Mouse (Mus musculus): ENCODE results near the gene Tenm4.

The Tenm4 gene

DNA sequence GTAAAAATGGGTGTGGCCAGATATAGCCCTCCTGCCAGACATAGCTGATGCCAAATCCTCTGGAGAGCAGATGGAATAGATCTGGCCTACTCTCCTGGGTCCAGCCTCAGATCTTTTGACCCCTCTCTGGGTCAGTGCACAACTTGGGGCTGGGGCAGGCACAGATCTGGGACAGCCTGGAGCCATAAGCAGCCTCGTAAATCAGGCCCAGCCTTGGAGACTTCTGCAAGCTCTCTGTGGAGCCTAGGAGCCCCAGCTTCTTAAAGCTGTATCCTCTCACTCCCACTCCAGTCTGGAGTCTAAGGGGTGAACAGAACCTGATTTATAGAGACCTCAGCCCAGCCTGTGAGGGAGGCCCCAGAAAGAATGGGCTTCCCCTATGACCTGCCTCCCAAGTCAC, 354.3 kb downstream of the Tenm4 start:
- DNase-seq (ENCODE audit: low spot score in 2 of 2), result no peak

DNA sequence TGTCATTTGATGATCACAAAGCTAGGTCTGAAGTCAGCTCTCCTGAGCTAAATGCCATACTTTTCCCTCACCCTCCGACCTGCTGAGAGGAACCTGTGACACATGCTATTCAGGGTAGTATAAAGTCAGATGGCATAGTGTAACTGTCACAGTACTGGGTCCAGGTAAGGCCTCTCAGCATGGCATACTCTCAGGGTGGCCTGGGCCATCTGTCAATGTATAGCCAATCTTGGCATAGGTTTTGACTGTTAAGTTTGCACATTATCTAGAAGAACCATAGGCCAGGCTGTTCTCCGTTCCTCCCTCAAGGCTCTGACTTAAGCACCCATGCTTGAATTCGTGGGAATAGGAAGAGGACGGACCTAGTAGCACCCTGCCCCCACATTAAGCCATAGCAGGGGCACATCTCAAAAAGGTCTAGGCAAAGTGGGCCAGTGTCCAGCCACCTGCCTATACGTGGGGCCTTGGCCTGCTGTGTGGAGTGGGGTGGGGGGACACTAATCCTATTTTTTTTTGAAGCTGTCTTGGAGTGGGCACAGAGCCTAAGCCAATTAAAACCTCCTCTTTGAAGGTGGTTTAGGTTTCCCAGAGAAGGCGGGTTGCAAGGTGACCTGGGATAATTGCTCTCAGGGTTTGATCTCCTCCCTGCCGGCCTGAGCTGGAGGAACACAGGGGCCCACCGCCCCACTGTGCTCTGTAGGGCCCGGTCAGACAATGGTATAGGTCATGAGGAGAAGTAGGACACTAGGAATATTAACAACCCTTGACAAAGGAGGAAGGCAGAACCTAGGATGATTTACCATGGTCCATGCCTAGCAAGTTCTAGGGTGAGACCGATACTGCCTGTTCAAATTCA, 359.8 kb downstream of the Tenm4 start:
- no peak for DNase-seq (ENCODE audit: low spot score in 2 of 2)

DNA sequence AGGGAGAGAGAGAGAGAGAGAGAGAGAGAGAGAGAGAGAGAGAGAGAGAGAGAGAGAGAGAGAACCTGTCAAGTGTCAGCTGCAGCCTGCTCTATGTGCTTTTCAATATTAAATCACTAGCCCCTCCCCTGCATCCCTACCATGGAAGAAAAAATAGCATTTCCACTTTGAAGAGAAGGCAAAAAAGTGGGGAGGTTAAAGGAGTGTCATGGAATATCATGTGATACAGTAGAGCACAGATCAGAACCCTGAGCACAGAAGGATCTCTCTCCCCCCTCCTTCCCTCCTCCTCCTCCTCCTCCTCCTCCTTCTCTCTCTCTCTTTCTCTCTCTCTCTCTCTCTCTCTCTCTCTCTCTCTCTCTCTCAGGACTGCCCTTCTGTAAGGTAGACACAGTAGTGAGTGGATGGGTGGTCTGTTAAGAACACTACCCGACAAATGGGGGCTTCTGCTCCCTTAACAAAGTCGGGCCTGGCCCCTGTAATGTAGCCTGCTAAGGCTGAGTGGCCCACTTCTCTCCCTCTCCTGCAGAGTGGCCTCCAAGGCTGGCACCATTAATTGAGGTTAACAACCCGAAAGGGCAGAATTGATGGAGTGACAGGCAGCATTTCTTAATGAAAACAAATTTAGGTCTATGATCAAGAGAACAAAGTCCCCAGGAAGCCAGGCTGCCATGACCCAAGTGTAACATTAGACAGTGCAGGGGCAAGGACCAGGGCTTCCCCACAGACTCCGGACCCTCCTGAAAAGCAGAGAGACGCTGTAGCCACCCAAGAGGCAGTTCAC, 361.1 kb downstream of the Tenm4 start:
- DNase-seq (ENCODE audit: low spot score in 2 of 2), result no peak

DNA sequence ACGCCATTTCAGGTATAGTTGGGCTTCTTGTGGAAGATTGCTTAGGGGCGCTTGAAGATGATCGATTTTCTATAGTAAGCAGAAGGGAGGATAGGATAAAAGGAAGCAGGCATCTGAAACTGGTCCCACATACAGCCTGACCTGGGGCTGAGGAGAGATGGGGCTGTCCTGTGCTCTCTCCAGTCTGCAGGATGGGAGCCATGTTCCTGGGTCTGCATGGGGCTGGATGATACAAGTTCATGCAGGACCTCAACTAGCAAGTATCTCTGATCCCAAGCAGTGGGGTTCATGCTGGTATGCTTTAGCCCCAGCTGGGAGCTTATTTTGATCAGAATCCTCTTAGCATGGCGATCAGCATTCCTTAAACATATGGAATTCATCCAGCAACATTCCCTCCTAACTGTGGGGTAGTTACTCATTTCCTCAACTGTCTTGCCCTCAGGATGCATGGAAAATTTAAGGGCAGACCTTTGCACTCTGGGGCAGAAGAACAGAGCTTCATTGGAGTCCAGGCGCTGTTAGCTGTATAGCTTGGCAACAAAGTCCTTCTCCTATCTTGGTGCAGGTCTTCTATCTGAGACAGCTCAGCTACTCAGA, 361.9 kb downstream of the Tenm4 start:
- no peak for DNase-seq (ENCODE audit: low spot score in 2 of 2)

DNA sequence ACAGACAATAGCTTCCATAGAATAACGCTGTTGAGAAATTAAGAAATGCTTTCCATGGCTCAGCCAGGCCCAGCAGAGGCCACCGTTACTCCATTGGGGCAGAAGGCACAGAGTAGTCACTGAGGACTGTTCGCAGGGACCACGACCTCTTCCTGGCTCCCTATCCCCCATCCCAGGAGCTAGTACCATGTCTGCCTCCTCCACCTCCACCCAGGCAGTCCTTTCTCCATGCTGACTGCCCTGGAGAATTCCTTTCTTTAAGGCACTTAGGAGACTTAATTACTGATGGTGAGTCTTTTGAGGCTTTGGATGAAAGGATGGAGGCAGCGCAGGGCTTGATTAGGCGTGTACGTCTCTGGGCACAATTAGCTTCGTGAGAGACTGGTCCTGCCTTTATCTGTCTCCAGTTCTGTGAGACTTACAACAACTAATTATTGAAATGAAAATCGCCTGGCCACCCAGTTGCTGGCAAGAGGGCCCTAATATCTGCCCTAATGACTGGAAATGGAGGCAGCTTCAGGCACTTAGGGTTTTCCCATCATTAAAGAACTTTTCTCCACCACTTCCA, 365.4 kb downstream of the Tenm4 start:
- no peak for DNase-seq (ENCODE audit: low spot score in 2 of 2)

DNA sequence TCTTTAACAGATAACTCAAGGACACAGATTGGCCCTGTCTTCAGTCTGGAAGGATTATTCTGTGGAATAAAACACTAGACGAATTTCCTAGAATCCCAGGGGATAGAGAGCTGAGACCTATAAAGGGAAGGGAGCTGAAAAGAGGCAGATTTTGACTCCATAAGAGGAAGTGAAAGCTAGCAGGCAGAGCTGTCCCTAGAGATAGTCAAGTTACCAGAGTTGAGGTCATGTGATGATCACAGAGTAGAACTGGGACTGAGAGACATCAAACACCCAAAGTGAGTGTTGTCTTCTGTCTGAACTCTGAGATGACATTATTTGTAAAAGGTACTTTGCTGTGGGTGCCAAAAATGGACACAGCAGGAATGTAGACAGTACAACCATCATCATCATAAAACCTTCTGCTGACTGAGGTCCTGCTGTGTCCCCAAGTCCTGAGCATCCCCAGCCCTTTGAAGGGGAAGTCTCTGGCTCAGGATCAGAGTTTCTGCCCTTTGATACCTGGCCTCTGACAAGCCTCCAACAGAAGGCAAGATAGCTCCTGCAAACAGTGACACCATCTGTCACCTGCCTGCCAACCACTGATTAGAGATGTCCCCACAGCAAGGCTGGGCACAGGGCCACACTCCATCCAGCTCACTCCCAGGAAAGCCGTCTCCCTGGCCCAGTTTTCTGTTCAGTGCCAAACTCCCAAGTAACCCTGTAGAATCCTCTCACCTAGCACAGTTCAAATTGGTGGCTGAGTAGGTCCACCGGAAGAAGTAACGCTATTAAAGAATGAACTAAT, 368.4 kb downstream of the Tenm4 start:
- no peak for DNase-seq (ENCODE audit: low spot score in 2 of 2)

DNA sequence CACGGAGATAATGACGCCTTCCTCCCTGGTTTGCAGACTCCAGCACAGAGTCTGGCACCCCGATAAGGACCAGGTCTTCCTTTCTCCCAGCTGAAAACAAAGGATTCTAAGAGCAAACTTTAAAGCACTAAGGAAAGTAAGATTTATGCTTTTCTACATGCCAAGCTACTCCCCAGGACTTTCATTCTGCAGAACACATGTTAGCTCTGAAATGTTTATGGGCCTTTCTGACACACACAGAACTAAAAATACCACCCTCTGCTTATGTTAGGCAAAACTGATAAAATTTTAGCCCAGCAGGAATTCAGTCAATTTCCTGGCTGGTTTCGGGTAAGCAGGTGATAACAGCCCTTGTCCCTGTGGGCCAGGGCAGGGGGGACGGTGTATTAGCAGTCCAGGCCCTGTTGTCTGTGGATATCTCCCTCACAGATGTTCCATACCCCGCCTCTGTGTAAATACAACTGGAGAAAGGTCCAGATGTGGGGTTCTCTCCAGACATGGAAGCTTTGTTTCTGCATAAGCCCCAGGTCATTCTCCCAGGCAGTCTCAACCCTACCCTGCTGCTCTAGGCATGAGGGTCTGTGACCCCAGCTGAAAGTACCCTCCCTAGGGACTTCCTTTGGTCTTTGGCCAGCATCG, 369.5 kb downstream of the Tenm4 start:
- no peak for DNase-seq (ENCODE audit: low spot score in 2 of 2)

DNA sequence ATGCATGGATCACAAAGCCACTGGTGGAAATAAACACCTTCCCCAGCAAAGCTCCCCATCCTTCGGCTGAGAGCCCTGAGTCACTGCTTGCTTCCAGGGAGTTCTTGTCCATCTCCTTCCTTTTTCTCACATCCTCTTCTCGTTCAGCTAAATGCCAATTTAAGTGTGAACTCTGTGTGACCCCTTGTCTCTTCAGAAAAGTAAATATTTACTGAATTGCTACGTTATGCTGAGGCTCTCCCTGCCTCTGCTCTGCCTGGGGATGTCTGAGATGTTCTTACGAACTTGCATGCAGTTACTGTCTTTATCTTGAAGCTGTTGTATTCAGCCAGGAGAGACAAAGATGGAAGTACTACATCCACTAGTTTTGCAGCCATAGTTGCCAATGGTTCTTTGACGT, 374.9 kb downstream of the Tenm4 start:
- no peak for DNase-seq (ENCODE audit: low spot score in 2 of 2)

DNA sequence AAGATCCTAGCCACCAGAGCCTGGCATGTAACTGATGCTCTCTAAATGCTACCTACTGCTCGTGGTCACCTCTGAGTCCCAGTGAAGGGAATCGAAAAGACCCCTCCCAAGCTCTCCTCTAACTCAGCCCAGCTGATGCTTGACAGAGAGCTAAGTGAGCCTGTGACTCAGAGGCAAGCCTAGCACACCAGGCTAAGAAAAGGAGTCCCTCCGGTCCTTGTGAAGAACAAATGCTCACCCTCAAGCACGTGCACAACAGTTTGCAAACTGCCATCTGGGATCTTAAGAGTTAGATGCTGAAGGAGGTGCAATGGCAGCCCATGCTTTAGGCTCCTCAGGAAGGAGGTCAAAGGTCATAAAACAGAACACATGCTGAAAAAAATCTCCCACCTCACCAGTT, 380.8 kb downstream of the Tenm4 start:
- DNase-seq (ENCODE audit: low spot score in 2 of 2), result no peak

DNA sequence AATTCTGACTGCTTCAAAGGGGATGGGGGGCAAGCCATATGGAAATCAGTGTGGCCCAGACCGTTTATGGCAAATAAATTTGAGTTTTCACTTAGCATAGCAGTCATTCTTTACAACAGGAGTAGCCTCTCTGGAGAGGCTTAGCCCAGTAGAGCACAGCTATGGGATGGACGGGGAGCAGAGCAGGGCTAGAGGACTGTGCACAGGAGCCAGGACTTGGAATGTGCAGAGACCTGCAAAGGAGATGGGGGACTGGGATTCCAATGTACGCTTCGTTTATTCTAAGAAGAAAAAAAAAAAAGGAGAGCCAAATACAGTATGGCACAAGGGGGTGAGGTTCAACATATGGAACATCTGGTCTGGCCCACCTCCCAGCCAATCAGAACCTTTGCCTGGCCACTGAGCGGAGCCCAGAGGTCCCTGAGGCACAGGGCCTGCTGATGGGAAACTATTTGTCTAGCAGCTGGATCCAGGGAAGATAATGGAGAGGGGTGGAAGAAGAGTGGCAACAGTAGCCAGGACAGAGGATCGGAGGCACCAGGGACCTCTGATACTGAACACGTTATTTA, 381.3 kb downstream of the Tenm4 start:
- no peak for DNase-seq (ENCODE audit: low spot score in 2 of 2)

DNA sequence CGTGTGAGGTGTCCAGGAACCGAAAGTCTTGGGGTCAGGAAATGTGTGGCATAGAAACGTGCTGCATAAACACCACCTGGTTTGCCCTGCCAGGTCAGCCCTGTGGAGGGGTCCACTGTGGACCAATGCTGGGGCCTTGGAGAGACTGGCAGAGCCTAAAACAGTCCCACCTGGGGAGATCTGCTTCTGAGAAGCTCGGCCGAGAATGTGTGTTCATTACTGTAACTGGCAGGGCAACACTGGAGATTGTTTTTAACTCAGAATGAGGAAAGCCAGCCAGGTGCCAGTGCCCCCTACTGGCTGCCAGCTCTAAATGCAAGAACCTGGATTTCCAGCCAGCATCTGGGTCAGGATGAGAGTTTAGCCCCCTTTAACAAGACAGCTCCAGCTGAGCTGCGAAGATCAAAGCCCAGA, 383.2 kb downstream of the Tenm4 start:
- DNase-seq (ENCODE audit: low spot score in 2 of 2), result no peak

DNA sequence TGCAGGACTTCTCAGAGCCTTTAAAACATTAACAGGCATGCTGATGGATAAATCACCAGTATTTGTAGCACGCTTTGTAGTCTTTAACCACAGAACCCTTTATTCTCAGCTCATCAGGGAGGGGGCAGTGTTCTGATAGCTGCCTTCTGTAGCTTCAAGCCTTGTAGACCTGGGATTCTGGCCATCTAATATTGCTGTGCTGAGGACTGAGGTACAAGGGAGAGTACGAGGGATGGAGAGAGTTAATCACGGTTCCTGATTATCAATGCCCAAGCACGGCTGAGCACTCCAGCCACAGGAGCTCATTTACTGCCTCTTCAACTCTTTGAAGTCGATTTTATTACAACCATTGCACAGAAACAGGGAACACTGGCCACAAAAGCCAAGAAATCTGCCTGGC, 384.2 kb downstream of the Tenm4 start:
- no peak for DNase-seq (ENCODE audit: low spot score in 2 of 2)

DNA sequence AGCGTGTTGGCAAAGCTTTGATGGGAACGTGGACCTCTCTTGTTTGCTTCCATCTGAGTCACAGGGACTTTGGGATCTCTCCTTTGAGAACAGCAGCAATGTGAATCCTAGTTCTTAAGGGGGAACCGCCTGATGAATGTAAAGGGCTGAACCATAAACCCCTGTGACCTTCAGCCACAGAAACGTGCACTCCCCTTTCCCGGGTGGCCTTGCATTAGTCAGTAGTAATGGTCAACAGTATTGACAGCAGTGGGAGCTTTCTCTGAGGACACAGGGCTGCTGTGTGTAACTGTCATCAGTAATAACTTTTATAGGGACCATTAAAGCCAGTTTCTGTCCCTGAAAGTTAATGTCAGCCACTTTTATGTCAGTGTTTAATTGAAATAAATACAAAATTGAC, 385.7 kb downstream of the Tenm4 start:
- DNase-seq (ENCODE audit: low spot score in 2 of 2), result no peak

DNA sequence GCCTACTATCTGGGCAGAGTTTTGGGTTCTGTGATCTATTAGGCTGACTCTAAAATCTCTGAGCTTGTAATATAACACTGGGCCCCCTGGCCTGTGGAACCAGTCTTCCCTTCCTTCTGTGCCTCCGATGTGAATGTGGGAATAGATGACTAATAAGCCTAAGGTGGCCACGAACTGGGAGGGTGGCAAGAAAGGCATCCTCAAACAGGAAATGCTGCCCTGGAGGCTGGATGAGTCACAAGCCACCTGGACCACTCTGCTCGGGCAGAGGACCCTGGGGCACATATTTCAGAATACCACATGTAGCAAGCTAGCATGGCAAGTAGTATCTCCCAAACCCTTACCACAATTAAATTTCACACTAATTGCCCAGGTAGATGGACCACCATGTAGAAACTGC, 391.8 kb downstream of the Tenm4 start:
- DNase-seq (ENCODE audit: low spot score in 2 of 2), result no peak

DNA sequence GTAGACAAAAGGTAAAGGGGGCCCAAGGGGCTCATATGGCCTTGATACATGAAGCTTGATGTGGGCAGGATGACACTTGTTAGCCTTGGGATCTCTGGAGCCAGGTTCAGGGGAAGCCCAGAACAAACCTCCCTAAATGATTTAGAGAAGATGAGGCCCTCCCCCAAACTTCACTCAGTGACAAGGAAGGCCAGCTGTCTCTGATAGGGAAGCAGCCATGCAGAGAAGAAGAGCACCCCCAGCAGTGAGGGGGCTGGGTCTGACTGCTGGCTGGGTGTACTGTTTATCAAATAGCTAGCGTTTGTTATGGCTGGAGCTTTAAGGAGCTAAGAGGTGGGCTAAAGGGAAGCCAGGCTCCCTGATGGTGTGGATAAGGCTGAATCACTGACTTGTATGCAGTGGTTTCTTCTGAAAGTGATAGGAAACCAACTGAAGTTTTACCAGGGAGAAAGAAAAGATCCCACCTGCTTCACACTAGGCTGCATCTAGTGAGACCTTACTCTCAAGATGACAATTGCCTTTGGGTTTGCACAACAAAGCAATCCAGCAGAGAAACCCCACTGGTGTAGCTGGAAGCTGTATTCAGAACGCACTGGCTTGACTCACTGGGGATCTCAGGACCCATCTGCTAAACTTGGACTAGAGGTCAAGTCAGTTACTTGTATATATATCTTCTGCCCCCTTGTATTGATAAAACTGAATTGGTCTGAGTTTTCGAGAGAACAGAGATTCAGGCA, 392.5 kb downstream of the Tenm4 start:
- no peak for DNase-seq (ENCODE audit: low spot score in 2 of 2)

DNA sequence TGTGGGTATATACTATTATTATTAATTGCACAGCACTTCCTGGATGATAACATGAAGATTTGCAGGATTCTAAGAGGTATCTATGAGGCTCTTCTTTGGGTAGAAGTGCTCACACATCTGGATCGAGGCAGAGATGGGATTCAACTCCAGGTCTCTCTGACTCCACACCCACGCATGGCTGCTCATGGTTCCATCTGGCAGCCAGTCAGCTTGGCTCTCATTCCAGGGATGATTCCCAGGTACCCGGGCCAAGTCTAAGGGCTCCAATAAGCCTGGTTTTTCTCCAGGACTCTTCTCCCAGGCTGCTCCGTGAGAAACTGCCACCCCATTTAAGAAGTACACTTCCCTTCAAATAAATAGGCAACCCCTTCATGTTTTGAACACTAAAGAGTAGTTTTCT, 394.8 kb downstream of the Tenm4 start:
- DNase-seq (ENCODE audit: low spot score in 2 of 2), result peak; percentile 42 to 67

DNA sequence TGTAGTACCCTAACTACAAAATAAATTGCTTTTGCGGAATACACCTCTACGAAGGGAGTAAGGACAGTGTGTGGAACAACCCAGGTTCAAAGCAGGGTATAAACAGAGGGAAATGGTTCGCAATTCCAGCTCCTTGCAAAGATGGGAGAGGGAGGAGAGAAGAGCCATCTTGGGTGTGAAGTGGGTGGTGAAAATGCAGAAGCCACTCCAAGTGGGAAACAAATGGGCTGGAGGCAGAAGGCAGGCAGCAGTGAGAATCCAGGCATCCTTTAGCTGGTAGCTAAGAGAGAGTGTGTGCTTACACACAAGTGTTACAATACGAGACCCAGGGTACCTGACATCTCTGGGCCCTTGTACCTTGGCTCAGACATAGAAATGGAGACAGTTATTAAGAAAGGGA, 395.2 kb downstream of the Tenm4 start:
- DNase-seq (ENCODE audit: low spot score in 2 of 2), result no peak

DNA sequence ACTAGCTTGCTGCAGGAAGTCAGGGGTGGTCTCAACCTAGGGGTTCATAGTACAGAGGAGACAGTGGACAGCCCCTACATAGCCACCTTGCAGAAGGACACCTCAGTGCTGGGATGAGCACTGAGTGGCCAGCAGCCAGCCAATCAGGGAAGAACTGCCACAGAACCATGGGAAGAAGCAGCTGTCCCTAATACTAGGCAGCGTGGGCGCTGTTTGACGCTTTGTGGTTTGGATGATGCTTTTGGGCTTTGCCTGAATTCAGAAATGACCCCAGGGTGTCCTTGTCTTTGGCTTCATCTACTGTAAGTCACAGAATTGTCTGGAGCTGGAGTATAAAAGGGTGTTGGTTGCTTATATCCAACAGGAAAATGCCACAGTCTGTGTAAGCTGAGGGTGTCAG, 397.0 kb downstream of the Tenm4 start:
- DNase-seq (ENCODE audit: low spot score in 2 of 2), result no peak

DNA sequence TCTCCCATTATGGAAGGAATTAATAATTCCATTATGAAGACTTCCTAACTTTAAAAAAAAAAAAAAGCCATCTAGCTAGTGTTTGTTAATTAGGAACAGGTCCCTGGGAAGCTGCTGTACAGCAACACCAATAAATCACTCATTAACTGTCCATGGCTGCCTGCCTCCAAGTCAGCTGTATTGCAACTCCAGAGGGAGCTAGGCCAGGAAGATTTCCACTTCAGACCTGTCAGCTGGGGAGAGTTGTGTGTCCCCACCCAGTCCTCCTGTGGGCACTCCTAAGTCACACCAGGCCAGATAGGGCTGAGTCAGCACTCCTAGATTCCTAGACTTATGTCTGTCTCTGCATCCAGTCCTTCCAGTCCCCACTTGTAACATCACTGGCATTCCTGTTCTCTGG, 399.9 kb downstream of the Tenm4 start:
- DNase-seq (ENCODE audit: low spot score in 2 of 2), result no peak

DNA sequence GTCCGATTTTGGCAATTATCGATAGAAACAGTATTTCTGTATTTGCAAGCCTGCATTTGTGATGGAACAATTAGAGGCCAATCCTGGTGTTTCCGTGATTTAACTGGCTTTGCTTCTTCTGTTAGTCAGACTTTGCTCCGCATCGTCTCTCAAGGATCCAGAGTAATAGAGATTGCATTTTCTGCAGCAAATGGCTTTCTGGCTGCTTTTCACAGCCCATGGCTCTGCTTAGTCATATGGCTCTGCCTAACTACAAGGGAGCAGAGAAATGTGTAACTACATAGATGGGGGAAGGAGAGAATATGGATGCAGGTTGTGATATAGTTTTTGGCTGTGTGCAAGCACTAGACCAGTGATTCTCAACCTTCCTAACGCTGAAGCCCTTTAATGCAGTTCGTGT, 401.9 kb downstream of the Tenm4 start:
- DNase-seq (ENCODE audit: low spot score in 2 of 2), result no peak

All from urinary bladder, postnatal 4 days (tissue).